Mouse (Mus musculus) midbrain, embryonic 14.5 days (tissue): ENCODE data around the gene Hoxd11. TPM values are rescaled to one million over a fixed set of nuclear protein-coding genes. Genes with fewer than 3 reads are reported as not detected.
A peak's percentile ranks its signal among the peaks of the same experiment; 100 is the strongest.

Experiments used
- ATAC-seq: fragments of 200-750 bp; cut with Nextera tagmentation; 2 replicates; pipeline ENCODE4 v1.8.0; 2017; ENCODE audit warnings: moderate number of reproducible peaks, moderate library complexity; ENCODE audit not compliant: low FRiP score, low TSS enrichment
- DNase-seq: peaks from one replicate; pipeline ENCODE4 v3.0.0-alpha.2; 2015
- H3K27ac ChIP-seq: fragments of 300-500 bp; sonication (generic); replicated peaks from 2 replicates; pipeline ENCODE4 v1.5.1; 2014; ENCODE audit warnings: mild to moderate bottlenecking, low read depth, low read length, moderate library complexity
- H3K27me3 ChIP-seq: fragments of 300-500 bp; sonication (generic); 2 replicates; pipeline ENCODE4 v1.6.1; 2014; ENCODE audit warnings: low read length, control low read depth, mixed read lengths; ENCODE audit not compliant: control insufficient read depth, insufficient read depth
- H3K36me3 ChIP-seq: fragments of 300-500 bp; sonication (generic); 2 replicates; pipeline ENCODE4 v1.6.1; 2014; ENCODE audit warnings: low read length, control low read depth; ENCODE audit not compliant: control insufficient read depth, insufficient read depth
- H3K4me1 ChIP-seq: fragments of 300-500 bp; sonication (generic); 2 replicates; pipeline ENCODE4 v1.6.1; 2014; ENCODE audit warnings: mild to moderate bottlenecking, antibody characterized with exemption, low read length, control low read depth; ENCODE audit not compliant: control insufficient read depth, insufficient read depth
- H3K4me2 ChIP-seq: fragments of 300-500 bp; sonication (generic); 2 replicates; pipeline ENCODE4 v1.6.1; 2014; ENCODE audit warnings: mild to moderate bottlenecking, low read length, moderate library complexity
- H3K4me3 ChIP-seq: fragments of 300-500 bp; sonication (generic); replicated peaks from 2 replicates; pipeline ENCODE4 v1.5.1; 2014; ENCODE audit warnings: low read depth, low read length
- H3K9ac ChIP-seq: fragments of 300-500 bp; sonication (generic); replicated peaks from 2 replicates; pipeline ENCODE4 v1.6.1; 2014; ENCODE audit warnings: mild to moderate bottlenecking, low read length, moderate library complexity
- H3K9me3 ChIP-seq: fragments of 300-500 bp; sonication (generic); 2 replicates; pipeline ENCODE4 v1.6.1; 2016; ENCODE audit warnings: low read length, control low read depth, mixed read lengths; ENCODE audit not compliant: control insufficient read depth
- WGBS: fragments of 180-500 bp; shearing (Covaris S2); extraction: QIAGEN DNeasy Blood & Tissue Kit; methylation state at CpG from one replicate; pipeline ENCODE4 v1.1.7; 2014; 5-methylcytosine and 5-hydroxymethylcytosine counted together
- polyA plus RNA-seq: library from polyadenylated mRNA; unstranded; fragments of >200 nt; fragmentation: Nextera tagmentation; extraction: Ambion mirVana; gene quantifications from 2 replicates; pipeline ENCODE4 v1.2.1, GENCODE M21; 2014

The Hoxd11 gene
- polyA plus RNA-seq, 1 experiment from 2014 or later, result not detected

GRCm38 (mm10) chr2:74702820-74703219 lies 23.5 kb downstream of the Hoxd11 start:
- no peak overlapping the region for H3K4me3 ChIP-seq
- H3K27ac ChIP-seq, result no peak overlapping the region
- H3K4me2 ChIP-seq, result no peak overlapping the region
- H3K27me3 ChIP-seq, result peaks cover 95% of the 10 kb centered on the region
- DNase-seq (no peak), ATAC-seq (no peak)
- H3K4me1 ChIP-seq, result no peaks in the 10 kb centered on the region
- no peaks in the 10 kb centered on the region for H3K36me3 ChIP-seq
- whole genome bisulfite sequencing, result 10% methylated on average over 6 of the region's 6 CpGs
- H3K9ac ChIP-seq, result no peak overlapping the region
- no peaks in the 10 kb centered on the region for H3K9me3 ChIP-seq

GRCm38 (mm10) chr2:74703317-74703716 lies 24.0 kb downstream of the Hoxd11 start:
- Histone ChIP-seq H3K9ac (no peak overlapping the region), H3K4me2 (no peak overlapping the region), H3K9me3 (no peaks in the 10 kb centered on the region), H3K27ac (no peak overlapping the region), H3K27me3 (peaks cover 95% of the 10 kb centered on the region), H3K36me3 (no peaks in the 10 kb centered on the region), H3K4me3 (no peak overlapping the region), H3K4me1 (no peaks in the 10 kb centered on the region)
- ATAC-seq (no peak), DNase-seq (no peak)
- 3% methylated on average over 10 of the region's 10 CpGs for WGBS

GRCm38 (mm10) chr2:74703720-74704392 lies 24.5 kb downstream of the Hoxd11 start:
- 1% methylated on average over 26 of the region's 26 CpGs for WGBS
- Histone ChIP-seq H3K36me3 (no peaks in the 10 kb centered on the region), H3K4me3 (no peak overlapping the region), H3K9me3 (no peaks in the 10 kb centered on the region), H3K27me3 (peaks cover 95% of the 10 kb centered on the region), H3K4me2 (no peak overlapping the region), H3K9ac (no peak overlapping the region), H3K27ac (no peak overlapping the region), H3K4me1 (no peaks in the 10 kb centered on the region)
- DNase-seq (no peak), ATAC-seq (no peak)

- WGBS, result under 1% methylated on average over 48 of the region's 52 CpGs
- DNase-seq (no peak), ATAC-seq (no peak)
- H3K4me2 ChIP-seq, result peak within 1 kb of the TSS; percentile 51
- H3K4me3 ChIP-seq, result peak within 1 kb of the TSS; percentile 24
- H3K27me3 ChIP-seq, result peaks cover 95% of the 10 kb centered on the region
- no peak within 1 kb of the TSS for H3K9ac ChIP-seq
- H3K4me1 ChIP-seq, result no peaks in the 10 kb centered on the region
- H3K27ac ChIP-seq, result no peak within 1 kb of the TSS
- no peaks in the 10 kb centered on the region for H3K36me3 ChIP-seq
- H3K9me3 ChIP-seq, result no peaks in the 10 kb centered on the region
Measured at GRCm38 (mm10) chr2:74704393-74704998, 25.1 kb downstream of the Hoxd11 start, which contains the start of gene Hoxd8. Hoxd8 (plus strand) TSS chr2:74704615.

- DNase-seq, result no peak
- peak overlapping the region; percentile 51 for H3K4me2 ChIP-seq
- ATAC-seq, result no peak
- H3K4me3 ChIP-seq, result peak overlapping the region; percentile 24
- H3K4me1 ChIP-seq, result no peaks in the 10 kb centered on the region
- peaks cover 94% of the 10 kb centered on the region for H3K27me3 ChIP-seq
- no peaks in the 10 kb centered on the region for H3K36me3 ChIP-seq
- H3K27ac ChIP-seq, result no peak overlapping the region
- under 1% methylated on average over 62 of the region's 66 CpGs for WGBS
- no peaks in the 10 kb centered on the region for H3K9me3 ChIP-seq
- H3K9ac ChIP-seq, result no peak overlapping the region
Measured at GRCm38 (mm10) chr2:74704999-74705466, 25.7 kb downstream of the Hoxd11 start.

- WGBS, result under 1% methylated on average over 69 of the region's 85 CpGs
- H3K9me3 ChIP-seq, result no peaks in the 10 kb centered on the region
- ATAC-seq (no peak), DNase-seq (no peak)
- no peak overlapping the region for H3K9ac ChIP-seq
- H3K4me3 ChIP-seq, result peak overlapping the region; percentile 24
- no peaks in the 10 kb centered on the region for H3K4me1 ChIP-seq
- H3K27me3 ChIP-seq, result peaks cover 94% of the 10 kb centered on the region
- H3K36me3 ChIP-seq, result no peaks in the 10 kb centered on the region
- peak overlapping the region; percentile 51 for H3K4me2 ChIP-seq
- no peak overlapping the region for H3K27ac ChIP-seq
Measured at GRCm38 (mm10) chr2:74705467-74706089, 26.2 kb downstream of the Hoxd11 start.

GRCm38 (mm10) chr2:74706393-74706960 lies 27.1 kb downstream of the Hoxd11 start:
- H3K9ac ChIP-seq, result no peak overlapping the region
- ATAC-seq (no peak), DNase-seq (no peak)
- no peaks in the 10 kb centered on the region for H3K36me3 ChIP-seq
- H3K4me3 ChIP-seq, result no peak overlapping the region
- WGBS, result 2% methylated on average over 13 of the region's 13 CpGs
- H3K4me1 ChIP-seq, result no peaks in the 10 kb centered on the region
- H3K4me2 ChIP-seq, result no peak overlapping the region
- H3K9me3 ChIP-seq, result no peaks in the 10 kb centered on the region
- peaks cover 94% of the 10 kb centered on the region for H3K27me3 ChIP-seq
- no peak overlapping the region for H3K27ac ChIP-seq

GRCm38 (mm10) chr2:74707599-74707998 lies 28.2 kb downstream of the Hoxd11 start:
- Histone ChIP-seq H3K4me1 (0 out of 2 replicates have a peak, but pooled peaks cover 4% of the 10 kb centered on the region), H3K9ac (no peak overlapping the region), H3K27ac (no peak overlapping the region), H3K4me3 (no peak overlapping the region), H3K36me3 (no peaks in the 10 kb centered on the region), H3K9me3 (no peaks in the 10 kb centered on the region), H3K27me3 (peaks cover 96% of the 10 kb centered on the region), H3K4me2 (no peak overlapping the region)
- WGBS, result 7% methylated on average over 7 of the region's 7 CpGs
- DNase-seq (no peak), ATAC-seq (no peak)
